Mouse (Mus musculus): ENCODE measurements around the gene Farsa. TPM values are rescaled to one million over a fixed set of nuclear protein-coding genes. Genes with fewer than 3 reads are reported as not detected.

Gene Farsa
- polyA plus RNA-seq, 1 experiment, result 59.1 TPM

DNA sequence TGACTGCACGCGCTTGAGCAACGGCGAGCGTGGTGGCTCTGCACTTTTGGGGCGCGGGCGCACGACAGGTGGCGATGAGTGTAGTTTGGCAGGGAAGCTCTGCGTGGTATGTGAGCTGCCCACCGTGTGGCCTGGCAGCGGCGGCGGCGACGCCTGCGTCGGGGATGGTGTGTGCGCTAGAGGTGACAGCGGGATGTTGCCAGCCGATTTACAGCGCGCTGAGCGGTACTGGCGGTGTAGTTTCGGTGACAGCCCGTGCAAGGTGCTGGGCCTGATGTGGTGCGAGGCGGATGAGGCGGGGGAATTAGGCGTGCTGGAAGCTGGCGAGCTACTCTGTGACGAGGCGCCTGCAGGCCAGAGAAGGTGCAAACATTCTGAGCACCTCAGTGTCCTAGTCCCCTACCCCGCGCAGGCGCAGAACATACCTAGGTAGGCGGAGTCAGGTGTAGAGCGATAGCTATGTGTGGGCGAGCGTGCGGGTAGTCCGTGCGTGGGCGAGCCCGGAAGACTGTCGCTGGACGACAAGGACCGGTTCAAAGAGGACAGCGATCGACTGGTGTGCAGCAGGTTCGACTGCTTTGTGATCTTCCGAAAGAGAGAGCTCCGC lies 56.2 kb downstream of the Farsa start:
- H3K27ac ChIP-seq (ENCODE audit: control insufficient read depth, insufficient read depth, low read depth, low read length, poor library complexity), result peak overlapping the region; percentile 20
- peak overlapping the region; percentile 61 for H3K4me3 ChIP-seq (replicated peaks; ENCODE audit: control insufficient read depth, low read depth, low read length)
- TF ChIP-seq CTCF (IDR thresholded peaks at IDR 0.05; ENCODE audit: control insufficient read depth, insufficient read depth, low read length), result no peak
- TF ChIP-seq POLR2A (IDR thresholded peaks at IDR 0.05; ENCODE audit: borderline replicate concordance, control insufficient read depth, low read depth, low read length), result peak; percentile 35; the same call in 1 of the 2 replicates
- peaks cover 3% of the 10 kb centered on the region for H3K4me1 ChIP-seq (ENCODE audit: control insufficient read depth, insufficient read depth, low read length)
- 3% methylated on average over 55 of the region's 55 CpGs for WGBS

DNA sequence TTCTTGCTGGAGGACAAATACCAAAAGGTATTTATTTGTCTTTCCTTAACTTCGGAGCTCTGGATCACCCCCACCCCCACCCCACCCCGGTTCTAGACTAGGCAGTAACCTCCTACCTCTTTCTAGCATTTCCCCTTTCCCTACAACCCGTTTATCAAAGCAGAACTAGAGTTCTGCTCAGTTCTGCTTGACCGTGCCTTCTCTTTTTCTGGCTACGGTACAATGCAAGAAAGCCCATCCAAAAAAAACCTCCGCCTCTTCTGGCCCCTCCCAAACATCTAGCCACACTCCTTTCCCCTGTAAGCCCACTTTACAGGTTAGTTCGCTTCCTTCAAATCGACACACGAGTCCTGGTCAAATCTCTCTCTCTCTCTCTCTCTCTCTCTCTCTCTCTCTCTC lies 56.7 kb downstream of the Farsa start:
- 4% methylated on average over 9 of the region's 9 CpGs for WGBS
- Histone ChIP-seq H3K27ac (ENCODE audit: control insufficient read depth, insufficient read depth, low read depth, low read length, poor library complexity) (peak overlapping the region; percentile 20), H3K4me1 (ENCODE audit: control insufficient read depth, insufficient read depth, low read length) (peaks cover 3% of the 10 kb centered on the region), H3K4me3 (replicated peaks; ENCODE audit: control insufficient read depth, low read depth, low read length) (peak overlapping the region; percentile 61)
- TF ChIP-seq CTCF (IDR thresholded peaks at IDR 0.05; ENCODE audit: control insufficient read depth, insufficient read depth, low read length) (no peak), POLR2A (IDR thresholded peaks at IDR 0.05; ENCODE audit: borderline replicate concordance, control insufficient read depth, low read depth, low read length) (no peak)

DNA sequence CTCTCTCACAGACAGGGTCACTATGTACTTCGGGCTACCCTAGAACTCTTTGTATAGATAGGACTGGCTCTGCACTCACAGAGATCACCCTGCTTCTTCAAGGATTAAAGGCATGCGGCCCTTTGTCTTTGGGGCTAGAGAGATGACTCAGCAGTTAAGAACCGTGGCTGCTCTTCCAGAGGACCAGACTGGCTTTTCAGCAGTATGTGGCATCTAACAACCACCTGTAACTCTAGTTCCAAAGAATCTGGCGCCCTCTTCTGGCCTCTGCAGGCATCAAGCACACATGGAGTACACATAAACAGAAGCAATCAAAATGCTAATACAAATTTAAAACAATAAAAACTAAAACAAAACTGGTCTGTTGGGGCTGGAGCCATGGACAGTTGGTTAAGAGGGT lies 57.2 kb downstream of the Farsa start:
- Histone ChIP-seq H3K4me1 (ENCODE audit: control insufficient read depth, insufficient read depth, low read length) (peaks cover 3% of the 10 kb centered on the region), H3K4me3 (replicated peaks; ENCODE audit: control insufficient read depth, low read depth, low read length) (no peak overlapping the region), H3K27ac (ENCODE audit: control insufficient read depth, insufficient read depth, low read depth, low read length, poor library complexity) (no peak overlapping the region)
- 28% methylated on average over 4 of the region's 4 CpGs for WGBS
- TF ChIP-seq POLR2A (IDR thresholded peaks at IDR 0.05; ENCODE audit: borderline replicate concordance, control insufficient read depth, low read depth, low read length), result no peak
- peak; percentile 37; the same call in 1 of the 2 replicates for TF ChIP-seq CTCF (IDR thresholded peaks at IDR 0.05; ENCODE audit: control insufficient read depth, insufficient read depth, low read length)

DNA sequence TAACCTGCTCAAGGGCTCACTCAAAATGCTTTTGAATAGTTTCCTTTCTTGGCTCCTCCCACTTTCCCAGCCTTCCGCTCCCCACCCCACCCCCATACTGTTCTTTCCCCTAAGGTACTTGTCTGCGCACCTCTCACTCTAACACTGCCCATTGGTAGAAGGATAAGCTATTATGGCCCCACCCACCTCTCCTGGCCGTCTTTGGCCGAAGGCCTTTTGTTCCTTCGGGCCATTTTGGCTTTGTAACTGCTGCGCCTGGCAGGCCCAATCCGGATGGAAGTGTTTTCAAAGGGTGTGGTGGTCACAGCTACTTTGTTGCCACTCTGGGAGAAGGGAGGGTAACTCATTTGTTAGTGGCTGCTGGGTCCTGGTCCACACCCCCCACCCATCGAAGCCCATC lies 58.5 kb downstream of the Farsa start:
- no peak for TF ChIP-seq POLR2A (IDR thresholded peaks at IDR 0.05; ENCODE audit: borderline replicate concordance, control insufficient read depth, low read depth, low read length)
- TF ChIP-seq CTCF (IDR thresholded peaks at IDR 0.05; ENCODE audit: control insufficient read depth, insufficient read depth, low read length), result no peak
- no peak overlapping the region for H3K4me3 ChIP-seq (replicated peaks; ENCODE audit: control insufficient read depth, low read depth, low read length)
- no peak overlapping the region for H3K27ac ChIP-seq (ENCODE audit: control insufficient read depth, insufficient read depth, low read depth, low read length, poor library complexity)
- peaks cover 3% of the 10 kb centered on the region for H3K4me1 ChIP-seq (ENCODE audit: control insufficient read depth, insufficient read depth, low read length)
- 86% methylated on average over 8 of the region's 8 CpGs for WGBS

DNA sequence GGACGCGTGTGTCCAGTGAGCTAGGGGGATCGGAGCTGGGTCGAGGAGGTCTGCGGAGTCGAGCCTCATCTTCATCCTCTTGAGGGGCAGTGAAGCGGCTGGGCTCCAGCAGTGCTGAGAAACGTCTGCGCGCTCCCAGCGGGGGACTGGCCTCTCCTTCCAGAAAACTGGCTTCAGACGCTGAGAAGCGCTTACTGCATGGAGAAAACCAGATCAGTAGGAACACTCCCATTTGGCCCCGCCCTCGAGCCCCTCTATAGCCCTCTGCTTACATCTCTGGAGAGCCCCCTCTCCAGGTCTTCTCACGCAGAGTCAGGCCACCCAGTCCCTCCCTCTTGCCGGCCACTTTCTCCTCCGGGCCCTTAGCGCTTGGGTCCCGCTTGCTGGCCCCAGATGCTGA lies 61.0 kb downstream of the Farsa start:
- peaks cover 3% of the 10 kb centered on the region for H3K4me1 ChIP-seq (ENCODE audit: control insufficient read depth, insufficient read depth, low read length)
- no peak overlapping the region for H3K27ac ChIP-seq (ENCODE audit: control insufficient read depth, insufficient read depth, low read depth, low read length, poor library complexity)
- no peak overlapping the region for H3K4me3 ChIP-seq (replicated peaks; ENCODE audit: control insufficient read depth, low read depth, low read length)
- TF ChIP-seq CTCF (IDR thresholded peaks at IDR 0.05; ENCODE audit: control insufficient read depth, insufficient read depth, low read length) (no peak), POLR2A (IDR thresholded peaks at IDR 0.05; ENCODE audit: borderline replicate concordance, control insufficient read depth, low read depth, low read length) (no peak)
- 61% methylated on average over 20 of the region's 20 CpGs for WGBS

DNA sequence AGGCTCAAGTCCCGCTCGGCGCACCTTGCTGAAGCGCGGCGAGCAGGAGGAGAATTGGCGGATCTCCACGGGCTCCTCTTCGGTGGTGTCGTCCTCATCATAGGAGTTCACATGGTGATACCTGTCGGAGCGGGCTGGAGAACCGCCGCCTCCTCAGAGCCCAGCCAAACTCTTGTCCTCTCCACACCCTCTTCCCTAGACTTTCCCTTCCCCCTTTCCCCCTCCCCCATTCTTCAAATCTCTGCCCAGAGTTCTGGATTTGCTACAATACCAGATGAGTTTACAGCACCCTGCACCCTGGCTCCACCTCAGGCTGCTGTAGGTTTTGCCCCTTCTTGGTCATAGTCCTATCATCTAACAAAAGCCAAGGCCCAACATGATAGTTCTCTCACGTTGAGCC lies 61.9 kb downstream of the Farsa start:
- TF ChIP-seq POLR2A (IDR thresholded peaks at IDR 0.05; ENCODE audit: borderline replicate concordance, control insufficient read depth, low read depth, low read length) (no peak), CTCF (IDR thresholded peaks at IDR 0.05; ENCODE audit: control insufficient read depth, insufficient read depth, low read length) (no peak)
- Histone ChIP-seq H3K27ac (ENCODE audit: control insufficient read depth, insufficient read depth, low read depth, low read length, poor library complexity) (no peak overlapping the region), H3K4me1 (ENCODE audit: control insufficient read depth, insufficient read depth, low read length) (no peaks in the 10 kb centered on the region), H3K4me3 (replicated peaks; ENCODE audit: control insufficient read depth, low read depth, low read length) (no peak overlapping the region)
- WGBS, result 88% methylated on average over 15 of the region's 15 CpGs

Other genes with a start within 250 kb of the Farsa start
- 13.2 and 49.9 TPM in 2 replicates for gene Ier2, start 194.1 kb upstream of the Farsa start, polyA plus RNA-seq (2011; ENCODE audit: insufficient read depth, insufficient read length, low replicate concordance, missing spikeins)
- gene Trmt1, start 170.7 kb upstream of the Farsa start, polyA plus RNA-seq (2011; ENCODE audit: insufficient read depth, insufficient read length, low replicate concordance, missing spikeins), result 78.9 and 134 TPM in 2 replicates
- 14.6 and 26.2 TPM in 2 replicates for gene Nacc1, start 169.1 kb upstream of the Farsa start, polyA plus RNA-seq (2011; ENCODE audit: insufficient read depth, insufficient read length, low replicate concordance, missing spikeins)
- 59.2 and 125 TPM in 2 replicates for gene Lyl1, start 155.5 kb upstream of the Farsa start, polyA plus RNA-seq (2011; ENCODE audit: insufficient read depth, insufficient read length, low replicate concordance, missing spikeins)
- gene G430095P16Rik, start 134.0 kb upstream of the Farsa start, polyA plus RNA-seq (2011; ENCODE audit: insufficient read depth, insufficient read length, low replicate concordance, missing spikeins), result 12.0 and 27.2 TPM in 2 replicates
- gene Nfix, start 56.6 kb upstream of the Farsa start, polyA plus RNA-seq (2011; ENCODE audit: insufficient read depth, insufficient read length, low replicate concordance, missing spikeins), result 20.6 and 23.7 TPM in 2 replicates
- gene Dand5, start 34.2 kb upstream of the Farsa start, polyA plus RNA-seq (2011; ENCODE audit: insufficient read depth, insufficient read length, low replicate concordance, missing spikeins), result 2.2 and 3.3 TPM in 2 replicates
- gene Gadd45gip1, start 25.5 kb upstream of the Farsa start, polyA plus RNA-seq (2011; ENCODE audit: insufficient read depth, insufficient read length, low replicate concordance, missing spikeins), result 9.2 and 20.5 TPM in 2 replicates
- gene Rad23a, start 16.3 kb upstream of the Farsa start, polyA plus RNA-seq (2011; ENCODE audit: insufficient read depth, insufficient read length, low replicate concordance, missing spikeins), result 169 and 222 TPM in 2 replicates
- gene Calr, start 10.1 kb upstream of the Farsa start, polyA plus RNA-seq (2011; ENCODE audit: insufficient read depth, insufficient read length, low replicate concordance, missing spikeins), result 342 and 475 TPM in 2 replicates
- gene Syce2, start 15.1 kb downstream of the Farsa start, polyA plus RNA-seq (2011; ENCODE audit: insufficient read depth, insufficient read length, low replicate concordance, missing spikeins), result 32.6 and 36.7 TPM in 2 replicates
- 19.1 and 33.0 TPM in 2 replicates for gene Gcdh, start 36.9 kb downstream of the Farsa start, polyA plus RNA-seq (2011; ENCODE audit: insufficient read depth, insufficient read length, low replicate concordance, missing spikeins)
- gene Klf1, start 44.9 kb downstream of the Farsa start, polyA plus RNA-seq (2011; ENCODE audit: insufficient read depth, insufficient read length, low replicate concordance, missing spikeins), result 142 and 168 TPM in 2 replicates
- 35.0 and 54.0 TPM in 2 replicates for gene Dnase2a, start 51.6 kb downstream of the Farsa start, polyA plus RNA-seq (2011; ENCODE audit: insufficient read depth, insufficient read length, low replicate concordance, missing spikeins)
- gene Mast1, start 80.4 kb downstream of the Farsa start, polyA plus RNA-seq (2011; ENCODE audit: insufficient read depth, insufficient read length, low replicate concordance, missing spikeins), result not detected in 2 replicates
- not detected in 2 replicates for gene Rtbdn, start 90.0 kb downstream of the Farsa start, polyA plus RNA-seq (2011; ENCODE audit: insufficient read depth, insufficient read length, low replicate concordance, missing spikeins)
- not detected in 2 replicates for gene Gm49661, start 112.4 kb downstream of the Farsa start, polyA plus RNA-seq (2011; ENCODE audit: insufficient read depth, insufficient read length, low replicate concordance, missing spikeins)
- gene Prdx2, start 112.6 kb downstream of the Farsa start, polyA plus RNA-seq (2011; ENCODE audit: insufficient read depth, insufficient read length, low replicate concordance, missing spikeins), result 1,113 and 1,804 TPM in 2 replicates
- 40.8 and 54.9 TPM in 2 replicates for gene Rnaseh2a, start 112.8 kb downstream of the Farsa start, polyA plus RNA-seq (2011; ENCODE audit: insufficient read depth, insufficient read length, low replicate concordance, missing spikeins)
- gene Junb, start 121.7 kb downstream of the Farsa start, polyA plus RNA-seq (2011; ENCODE audit: insufficient read depth, insufficient read length, low replicate concordance, missing spikeins), result 11.1 and 18.4 TPM in 2 replicates
- 3.5 and 7.3 TPM in 2 replicates for gene Hook2, start 133.6 kb downstream of the Farsa start, polyA plus RNA-seq (2011; ENCODE audit: insufficient read depth, insufficient read length, low replicate concordance, missing spikeins)
- not detected in 2 replicates for gene Best2, start 157.5 kb downstream of the Farsa start, polyA plus RNA-seq (2011; ENCODE audit: insufficient read depth, insufficient read length, low replicate concordance, missing spikeins)
- gene Asna1, start 168.3 kb downstream of the Farsa start, polyA plus RNA-seq (2011; ENCODE audit: insufficient read depth, insufficient read length, low replicate concordance, missing spikeins), result 20.7 and 46.6 TPM in 2 replicates
- 240 and 300 TPM in 2 replicates for gene Trir, start 169.8 kb downstream of the Farsa start, polyA plus RNA-seq (2011; ENCODE audit: insufficient read depth, insufficient read length, low replicate concordance, missing spikeins)
- 35.5 and 49.9 TPM in 2 replicates for gene Tnpo2, start 179.9 kb downstream of the Farsa start, polyA plus RNA-seq (2011; ENCODE audit: insufficient read depth, insufficient read length, low replicate concordance, missing spikeins)
- gene Fbxw9, start 203.1 kb downstream of the Farsa start, polyA plus RNA-seq (2011; ENCODE audit: insufficient read depth, insufficient read length, low replicate concordance, missing spikeins), result 4.1 and 14.3 TPM in 2 replicates
- gene Gm5741, start 211.0 kb downstream of the Farsa start, polyA plus RNA-seq (2011; ENCODE audit: insufficient read depth, insufficient read length, low replicate concordance, missing spikeins), result 4.3 TPM in 1 of 2 replicates, not detected in the other
- 31.0 and 39.6 TPM in 2 replicates for gene Dhps, start 214.8 kb downstream of the Farsa start, polyA plus RNA-seq (2011; ENCODE audit: insufficient read depth, insufficient read length, low replicate concordance, missing spikeins)
- 26.9 and 42.0 TPM in 2 replicates for gene Wdr83os, start 223.8 kb downstream of the Farsa start, polyA plus RNA-seq (2011; ENCODE audit: insufficient read depth, insufficient read length, low replicate concordance, missing spikeins)
- gene Wdr83, start 224.3 kb downstream of the Farsa start, polyA plus RNA-seq (2011; ENCODE audit: insufficient read depth, insufficient read length, low replicate concordance, missing spikeins), result 57.4 and 100 TPM in 2 replicates
- gene Man2b1, start 226.3 kb downstream of the Farsa start, polyA plus RNA-seq (2011; ENCODE audit: insufficient read depth, insufficient read length, low replicate concordance, missing spikeins), result 19.2 and 64.3 TPM in 2 replicates

All from bone marrow, adult 2 months (tissue).